Mouse (Mus musculus) kidney, postnatal 0 days (tissue): ENCODE results near the gene Pde1c. TPM values are rescaled to one million over a fixed set of nuclear protein-coding genes. Genes with fewer than 3 reads are reported as not detected.

Experiments used
- ATAC-seq: fragments of 200-750 bp; cut with Nextera tagmentation; replicated peaks from 2 replicates; pipeline ENCODE4 v1.8.0; 2017; ENCODE audit warnings: low read depth, moderate number of reproducible peaks, moderate TSS enrichment, moderate library complexity; ENCODE audit not compliant: low FRiP score
- DNase-seq: peaks from one replicate; pipeline ENCODE4 v3.0.0-alpha.2; 2016; ENCODE audit warnings: low spot score
- H3K27ac ChIP-seq: fragments of 300-500 bp; sonication (generic); 2 replicates; pipeline ENCODE4 v1.5.1; 2014; ENCODE audit warnings: mild to moderate bottlenecking
- H3K27me3 ChIP-seq: fragments of 300-500 bp; sonication (generic); 2 replicates; pipeline ENCODE4 v1.6.1; 2014; ENCODE audit warnings: low read length, mixed read lengths; ENCODE audit not compliant: insufficient read depth
- H3K36me3 ChIP-seq: fragments of 300-500 bp; sonication (generic); 2 replicates; pipeline ENCODE4 v1.6.1; 2014; ENCODE audit warnings: low read length, mixed read lengths; ENCODE audit not compliant: insufficient read depth
- H3K4me1 ChIP-seq: fragments of 300-500 bp; sonication (generic); replicated peaks from 2 replicates; pipeline ENCODE4 v1.6.1; 2014; ENCODE audit warnings: antibody characterized with exemption, low read length, mixed read lengths; ENCODE audit not compliant: insufficient read depth
- H3K4me2 ChIP-seq: fragments of 300-500 bp; sonication (generic); 2 replicates; pipeline ENCODE4 v1.6.1; 2014; ENCODE audit warnings: mild to moderate bottlenecking, low read length, moderate library complexity, mixed read lengths
- H3K4me3 ChIP-seq: fragments of 300-500 bp; sonication (generic); replicated peaks from 2 replicates; pipeline ENCODE4 v1.5.1; 2014; ENCODE audit warnings: low read depth, low read length
- H3K9ac ChIP-seq: fragments of 300-500 bp; sonication (generic); 2 replicates; pipeline ENCODE4 v1.6.1; 2014; ENCODE audit warnings: low read depth, low read length
- H3K9me3 ChIP-seq: fragments of 300-500 bp; sonication (generic); replicated peaks from 2 replicates; pipeline ENCODE4 v1.6.1; 2016; ENCODE audit warnings: low read length, inconsistent platforms, mixed read lengths
- CTCF ChIP-seq: IDR thresholded peaks from 2 replicates; pipeline ENCODE4 v1.5.1; 2016; ENCODE audit warnings: antibody characterized with exemption, low read depth, mild to moderate bottlenecking, moderate library complexity
- WGBS: fragments of 180-500 bp; shearing (Covaris S2); extraction: QIAGEN DNeasy Blood & Tissue Kit; methylation state at CpG from one replicate; pipeline ENCODE4 v1.1.7; 2014; 5-methylcytosine and 5-hydroxymethylcytosine counted together
- polyA plus RNA-seq: library from polyadenylated mRNA; unstranded; fragments of >200 nt; fragmentation: Nextera tagmentation; extraction: Ambion mirVana; gene quantifications from 2 replicates; pipeline ENCODE4 v1.2.1, GENCODE M21; 2015

Pde1c gene
- polyA plus RNA-seq, 1 experiment from 2014 or later, result 0.99 TPM

DNA sequence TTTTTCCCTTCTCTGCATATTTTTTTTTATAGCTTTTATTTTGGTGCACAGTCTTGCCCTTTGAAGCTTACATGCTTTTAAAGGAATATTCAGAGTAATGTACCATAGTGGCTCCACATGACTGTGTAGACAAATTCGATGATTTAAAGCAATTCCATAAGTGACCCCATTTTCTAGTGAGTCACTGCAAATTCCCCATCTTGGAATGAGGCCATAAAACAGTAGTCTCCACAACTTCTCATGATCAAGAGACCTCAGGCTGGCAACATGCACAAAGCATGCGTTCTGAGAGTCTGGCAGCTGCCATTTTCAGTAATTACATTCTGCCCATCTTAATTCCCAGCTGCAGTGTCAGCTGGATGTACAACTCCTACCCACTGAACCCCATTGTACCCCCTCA, 297.2 kb downstream of the Pde1c start:
- WGBS, result 76% methylated on average over 2 of the region's 2 CpGs
- Histone ChIP-seq H3K36me3 (no peaks in the 10 kb centered on the region), H3K4me3 (no peak overlapping the region), H3K27me3 (no peaks in the 10 kb centered on the region), H3K4me2 (no peak overlapping the region), H3K4me1 (no peaks in the 10 kb centered on the region), H3K9me3 (no peaks in the 10 kb centered on the region), H3K9ac (no peak overlapping the region), H3K27ac (no peak overlapping the region)
- TF ChIP-seq CTCF, result no peak
- DNase-seq (no peak), ATAC-seq (no peak)

DNA sequence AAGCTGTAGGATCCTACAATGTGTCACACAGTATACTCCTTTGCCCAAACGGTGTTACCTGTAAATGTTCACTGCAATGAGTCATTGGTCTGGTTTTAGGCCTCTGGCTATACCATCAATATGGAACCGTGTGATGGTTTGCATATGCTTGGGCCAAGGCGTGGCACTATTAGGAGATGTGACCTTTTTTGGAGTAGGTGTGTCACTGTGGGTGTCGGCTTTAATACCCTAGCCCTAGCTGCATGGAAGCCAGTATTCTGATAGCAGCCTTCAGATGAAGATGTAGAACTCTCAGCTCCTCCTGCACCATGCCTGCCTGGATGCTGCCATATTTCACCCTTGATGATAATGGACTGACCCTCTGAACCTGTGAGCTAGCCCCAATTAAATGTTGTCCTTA, 304.4 kb downstream of the Pde1c start:
- no peak for ATAC-seq
- Histone ChIP-seq H3K9me3 (no peaks in the 10 kb centered on the region), H3K36me3 (no peaks in the 10 kb centered on the region), H3K4me3 (no peak overlapping the region), H3K4me2 (no peak overlapping the region), H3K27me3 (no peaks in the 10 kb centered on the region), H3K27ac (no peak overlapping the region), H3K4me1 (no peaks in the 10 kb centered on the region), H3K9ac (no peak overlapping the region)
- WGBS, result 87% methylated on average over 4 of the region's 4 CpGs
- no peak for TF ChIP-seq CTCF
- DNase-seq, result no peak

DNA sequence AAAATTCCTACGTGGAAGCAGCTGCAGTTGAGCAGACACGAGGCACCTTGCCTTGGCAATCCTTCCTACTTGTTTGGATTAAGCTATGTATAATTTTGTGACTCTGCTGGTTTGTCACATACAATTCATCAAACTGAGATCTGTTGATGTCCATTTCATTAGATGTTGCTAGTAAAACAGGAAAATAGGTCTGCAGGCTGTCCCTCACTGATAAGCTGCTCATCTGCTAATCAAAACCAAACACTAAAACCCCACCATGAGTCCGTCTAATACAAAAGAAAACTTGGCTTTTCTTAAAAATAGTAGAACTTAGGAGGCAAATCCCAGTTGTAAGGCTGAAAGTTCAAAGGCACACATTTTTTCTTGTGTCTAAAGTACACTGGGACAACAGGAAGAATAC, 308.8 kb downstream of the Pde1c start:
- Histone ChIP-seq H3K9me3 (no peaks in the 10 kb centered on the region), H3K27me3 (no peaks in the 10 kb centered on the region), H3K4me1 (no peaks in the 10 kb centered on the region), H3K9ac (no peak overlapping the region), H3K4me3 (no peak overlapping the region), H3K27ac (no peak overlapping the region), H3K4me2 (no peak overlapping the region), H3K36me3 (no peaks in the 10 kb centered on the region)
- TF ChIP-seq CTCF, result no peak
- WGBS, result 63% methylated on average over 3 of the region's 3 CpGs
- ATAC-seq (no peak), DNase-seq (no peak)

- ATAC-seq (no peak), DNase-seq (no peak)
- H3K36me3 ChIP-seq, result no peaks in the 10 kb centered on the region
- no peaks in the 10 kb centered on the region for H3K27me3 ChIP-seq
- no peak overlapping the region for H3K4me2 ChIP-seq
- TF ChIP-seq CTCF, result no peak
- H3K27ac ChIP-seq, result no peak overlapping the region
- H3K4me1 ChIP-seq, result no peaks in the 10 kb centered on the region
- no peak overlapping the region for H3K4me3 ChIP-seq
- no peaks in the 10 kb centered on the region for H3K9me3 ChIP-seq
- WGBS, result 89% methylated on average over 2 of the region's 2 CpGs
- no peak overlapping the region for H3K9ac ChIP-seq
Measured at GRCm38 (mm10) chr6:56257555-56258297, 311.2 kb downstream of the Pde1c start.

- DNase-seq (no peak), ATAC-seq (no peak)
- no peaks in the 10 kb centered on the region for H3K27me3 ChIP-seq
- H3K4me1 ChIP-seq, result no peaks in the 10 kb centered on the region
- H3K4me2 ChIP-seq, result no peak overlapping the region
- no peak overlapping the region for H3K27ac ChIP-seq
- no peaks in the 10 kb centered on the region for H3K36me3 ChIP-seq
- H3K4me3 ChIP-seq, result no peak overlapping the region
- 78% methylated on average over 3 of the region's 3 CpGs for WGBS
- no peaks in the 10 kb centered on the region for H3K9me3 ChIP-seq
- no peak overlapping the region for H3K9ac ChIP-seq
- TF ChIP-seq CTCF, result no peak
Measured at GRCm38 (mm10) chr6:56250091-56250490, 318.8 kb downstream of the Pde1c start.

GRCm38 (mm10) chr6:56191426-56192140, 377.3 kb downstream of the Pde1c start:
- no peaks in the 10 kb centered on the region for H3K27me3 ChIP-seq
- no peak for DNase-seq
- TF ChIP-seq CTCF, result no peak
- H3K9me3 ChIP-seq, result no peaks in the 10 kb centered on the region
- H3K4me2 ChIP-seq, result no peak overlapping the region
- no peak overlapping the region for H3K9ac ChIP-seq
- no peak for ATAC-seq
- H3K4me3 ChIP-seq, result no peak overlapping the region
- no peaks in the 10 kb centered on the region for H3K4me1 ChIP-seq
- WGBS, result 59% methylated on average over 1 of the region's 1 CpGs
- H3K36me3 ChIP-seq, result no peaks in the 10 kb centered on the region
- H3K27ac ChIP-seq, result no peak overlapping the region
